Mouse (Mus musculus) liver, embryonic 11.5 days (tissue): ENCODE results near the gene Arl6ip5. TPM values are rescaled to one million over a fixed set of nuclear protein-coding genes. Genes with fewer than 3 reads are reported as not detected.

Source experiments
- ATAC-seq: fragments of 200-750 bp; cut with Nextera tagmentation; replicated peaks from 2 replicates; pipeline ENCODE4 v1.8.0; 2017; ENCODE audit warnings: moderate number of reproducible peaks, mild to moderate bottlenecking, moderate TSS enrichment, moderate library complexity; ENCODE audit not compliant: low FRiP score
- DNase-seq: peaks from one replicate; pipeline ENCODE4 v3.0.0-alpha.2; 2017; ENCODE audit warnings: low spot score
- H3K27ac ChIP-seq: fragments of 300-500 bp; sonication (generic); 2 replicates; pipeline ENCODE4 v1.5.1; 2014; ENCODE audit warnings: mild to moderate bottlenecking, low read depth, low read length, control low read depth
- H3K27me3 ChIP-seq: fragments of 300-500 bp; sonication (generic); replicated peaks from 2 replicates; pipeline ENCODE4 v1.6.1; 2014; ENCODE audit warnings: low read length, mixed read lengths; ENCODE audit not compliant: control insufficient read depth, insufficient read depth
- H3K36me3 ChIP-seq: fragments of 300-500 bp; sonication (generic); 2 replicates; pipeline ENCODE4 v1.6.1; 2014; ENCODE audit warnings: mild to moderate bottlenecking, low read length, moderate library complexity, mixed read lengths; ENCODE audit not compliant: control insufficient read depth, insufficient read depth
- H3K4me1 ChIP-seq: fragments of 300-500 bp; sonication (generic); replicated peaks from 2 replicates; pipeline ENCODE4 v1.6.1; 2014; ENCODE audit warnings: low read length, mixed read lengths; ENCODE audit not compliant: control insufficient read depth, insufficient read depth
- H3K4me2 ChIP-seq: fragments of 300-500 bp; sonication (generic); 2 replicates; pipeline ENCODE4 v1.6.1; 2014; ENCODE audit warnings: mild to moderate bottlenecking, control low read depth, moderate library complexity
- H3K4me3 ChIP-seq: fragments of 300-500 bp; sonication (generic); 2 replicates; pipeline ENCODE4 v1.5.1; 2014; ENCODE audit warnings: low read depth, low read length, control low read depth
- H3K9ac ChIP-seq: fragments of 300-500 bp; sonication (generic); 2 replicates; pipeline ENCODE4 v1.6.1; 2014; ENCODE audit warnings: low read depth, low read length, control low read depth
- H3K9me3 ChIP-seq: fragments of 300-500 bp; sonication (generic); 2 replicates; pipeline ENCODE4 v1.6.1; 2016; ENCODE audit warnings: low read length, inconsistent platforms, mixed read lengths; ENCODE audit not compliant: control insufficient read depth
- WGBS: fragments of 180-500 bp; shearing (Covaris S2); extraction: QIAGEN DNeasy Blood & Tissue Kit; methylation state at CpG from one replicate; pipeline ENCODE4 v1.1.7; 2014; 5-methylcytosine and 5-hydroxymethylcytosine counted together
- polyA plus RNA-seq: library from polyadenylated mRNA; unstranded; fragments of >200 nt; fragmentation: Nextera tagmentation; extraction: Ambion mirVana; gene quantifications from 2 replicates; pipeline ENCODE4 v1.2.1, GENCODE M21; 2014

Gene Arl6ip5
- polyA plus RNA-seq, 1 experiment from 2014 or later = 38.6 TPM

DNA sequence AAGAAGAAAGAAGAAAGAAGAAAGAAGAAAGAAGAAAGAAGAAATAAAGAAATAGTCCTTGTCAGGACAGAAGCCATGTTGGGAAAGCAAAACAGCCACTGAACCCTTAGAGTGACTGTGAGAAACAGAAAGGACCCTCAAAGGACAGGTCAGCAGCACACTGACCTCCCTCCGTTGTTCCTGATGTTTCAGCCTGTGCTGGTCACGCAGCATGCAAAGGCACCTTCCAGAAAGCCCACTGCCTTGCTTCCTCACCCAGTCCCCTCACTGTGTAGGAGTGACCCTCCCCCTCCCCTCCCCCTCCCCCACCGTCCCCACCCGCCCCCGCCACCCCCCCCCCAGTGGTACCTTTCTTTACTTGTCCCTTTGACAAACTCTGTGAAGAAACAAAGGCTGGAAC is 10.2 kb downstream of the Arl6ip5 start:
- H3K27me3 ChIP-seq = no peaks in the 10 kb centered on the region
- H3K9me3 ChIP-seq = no peaks in the 10 kb centered on the region
- H3K27ac ChIP-seq = no peak overlapping the region
- 77% methylated on average over 2 of the region's 5 CpGs for WGBS
- no peak for ATAC-seq
- H3K4me2 ChIP-seq = no peak overlapping the region
- no peak overlapping the region for H3K9ac ChIP-seq
- H3K4me3 ChIP-seq = no peak overlapping the region
- H3K36me3 ChIP-seq = no peaks in the 10 kb centered on the region; the same call in 1 of the 2 replicates
- no peak for DNase-seq
- peaks cover 28% of the 10 kb centered on the region for H3K4me1 ChIP-seq

DNA sequence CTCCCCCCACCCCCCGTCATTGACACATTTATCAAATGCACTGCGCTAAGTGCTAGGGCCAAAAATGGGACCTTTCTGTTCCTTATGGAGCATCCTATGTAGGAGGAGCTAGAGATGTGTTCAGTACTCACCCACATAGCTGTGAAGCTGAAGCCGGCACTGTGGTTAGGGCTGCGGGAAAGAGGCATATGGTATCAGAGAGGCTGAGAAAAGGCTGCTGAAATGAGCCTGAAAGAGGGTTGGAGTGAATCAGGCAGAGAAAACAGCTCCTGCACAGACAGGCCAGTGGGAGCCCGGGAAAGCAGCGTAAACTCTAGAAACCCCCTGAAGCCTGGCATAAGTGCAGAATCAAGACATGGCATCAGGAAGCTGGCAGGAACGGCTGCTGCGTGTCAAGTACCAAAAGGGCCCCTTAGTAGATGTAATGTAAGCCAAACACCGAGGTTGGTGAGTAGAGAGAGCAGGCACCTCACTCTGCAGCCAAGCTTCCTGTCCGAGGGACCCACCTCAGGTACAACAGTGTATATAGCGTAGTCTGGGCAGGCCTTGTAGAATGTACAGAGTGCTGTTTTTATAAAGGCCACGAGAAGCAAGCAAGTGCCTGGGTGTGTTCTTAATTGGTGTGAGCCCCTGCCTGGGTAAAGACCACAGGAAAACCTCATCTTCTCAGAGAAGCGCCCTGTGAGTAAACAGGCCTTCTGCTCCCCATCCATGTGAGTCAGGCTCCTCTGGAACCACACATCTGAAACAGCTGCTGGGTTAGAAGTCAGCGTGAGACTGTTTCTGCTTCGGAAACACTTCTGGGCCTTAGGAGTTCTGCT is 10.9 kb downstream of the Arl6ip5 start:
- no peak for DNase-seq
- H3K9ac ChIP-seq = no peak overlapping the region
- WGBS = 60% methylated on average over 15 of the region's 15 CpGs
- H3K9me3 ChIP-seq = no peaks in the 10 kb centered on the region
- peaks cover 32% of the 10 kb centered on the region for H3K4me1 ChIP-seq
- H3K4me2 ChIP-seq = no peak overlapping the region
- no peaks in the 10 kb centered on the region; the same call in 1 of the 2 replicates for H3K36me3 ChIP-seq
- H3K4me3 ChIP-seq = no peak overlapping the region
- ATAC-seq = no peak
- no peak overlapping the region for H3K27ac ChIP-seq
- H3K27me3 ChIP-seq = no peaks in the 10 kb centered on the region

GRCm38 (mm10) chr6:97222321-97222720 is 11.8 kb downstream of the Arl6ip5 start:
- Histone ChIP-seq H3K27me3 (no peaks in the 10 kb centered on the region), H3K36me3 (no peaks in the 10 kb centered on the region; the same call in 1 of the 2 replicates), H3K4me1 (peaks cover 32% of the 10 kb centered on the region), H3K9me3 (no peaks in the 10 kb centered on the region), H3K4me3 (no peak overlapping the region), H3K4me2 (peak overlapping the region; percentile 50), H3K27ac (no peak overlapping the region), H3K9ac (no peak overlapping the region)
- ATAC-seq (peak; percentile 47; the same call in 1 of the 2 replicates), DNase-seq (no peak)
- WGBS = 47% methylated on average over 6 of the region's 6 CpGs

DNA sequence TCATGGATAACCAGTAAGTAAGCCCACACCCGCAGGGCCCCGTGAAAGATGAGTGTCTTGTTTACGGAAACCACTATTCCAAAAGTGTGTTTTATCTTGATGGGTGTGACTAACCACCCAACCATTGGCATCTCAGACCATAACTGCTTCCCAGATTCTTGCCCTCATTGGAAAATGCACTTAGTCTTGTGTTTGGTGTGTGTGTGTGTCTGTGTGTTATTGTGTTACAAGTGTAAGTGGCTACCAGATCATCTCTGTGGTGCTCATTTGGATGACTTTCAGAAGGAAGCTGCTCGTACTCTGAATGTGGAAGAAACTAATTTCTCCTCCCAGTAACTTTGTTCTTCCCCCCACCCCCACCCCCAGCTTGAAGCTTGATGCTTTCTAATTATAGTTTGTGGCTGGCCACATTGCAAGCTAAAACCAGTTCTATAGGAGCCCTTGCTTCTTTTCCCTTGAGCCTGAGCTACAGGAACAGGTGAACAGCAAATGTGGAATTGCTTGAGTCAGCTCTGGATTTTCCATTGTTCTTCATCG is 12.5 kb downstream of the Arl6ip5 start:
- peak overlapping the region; percentile 50 for H3K4me2 ChIP-seq
- peak overlapping the region; percentile 13; the same call in 1 of the 2 replicates for H3K27ac ChIP-seq
- H3K9me3 ChIP-seq = no peaks in the 10 kb centered on the region
- H3K4me3 ChIP-seq = no peak overlapping the region
- no peak overlapping the region for H3K9ac ChIP-seq
- WGBS = 29% methylated on average over 5 of the region's 5 CpGs
- peaks cover 32% of the 10 kb centered on the region for H3K4me1 ChIP-seq
- no peak for DNase-seq
- no peak for ATAC-seq
- H3K27me3 ChIP-seq = no peaks in the 10 kb centered on the region
- no peaks in the 10 kb centered on the region; the same call in 1 of the 2 replicates for H3K36me3 ChIP-seq

DNA sequence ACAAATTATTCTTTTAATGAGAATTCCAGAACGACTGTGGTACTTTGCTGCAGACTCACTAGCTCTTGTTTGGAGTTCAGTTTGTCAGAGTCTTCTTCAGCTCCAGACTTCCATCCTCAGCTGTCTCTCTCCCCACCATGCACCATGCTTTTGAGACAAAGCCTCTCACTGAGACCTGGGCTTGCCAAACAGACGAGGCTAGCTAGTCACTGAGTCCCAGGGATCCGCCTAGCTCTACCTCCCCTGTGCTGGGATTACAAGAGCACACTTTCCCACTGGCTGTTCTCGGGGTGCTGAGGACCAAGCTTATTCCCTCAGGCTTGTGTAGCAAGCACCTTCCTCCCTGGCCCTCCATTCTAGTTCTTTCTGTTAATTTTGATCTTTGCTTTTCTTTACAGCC is 13.1 kb downstream of the Arl6ip5 start:
- H3K4me3 ChIP-seq = no peak overlapping the region
- H3K27ac ChIP-seq = no peak overlapping the region
- DNase-seq = no peak
- H3K27me3 ChIP-seq = no peaks in the 10 kb centered on the region
- no peak overlapping the region for H3K9ac ChIP-seq
- peaks cover 32% of the 10 kb centered on the region for H3K4me1 ChIP-seq
- 70% methylated on average over 4 of the region's 4 CpGs for WGBS
- 0 out of 2 replicates have a peak, but pooled peaks have one; percentile 8 for ATAC-seq
- no peak overlapping the region; the same call in 1 of the 2 replicates for H3K4me2 ChIP-seq
- H3K36me3 ChIP-seq = no peaks in the 10 kb centered on the region; the same call in 1 of the 2 replicates
- H3K9me3 ChIP-seq = no peaks in the 10 kb centered on the region

DNA sequence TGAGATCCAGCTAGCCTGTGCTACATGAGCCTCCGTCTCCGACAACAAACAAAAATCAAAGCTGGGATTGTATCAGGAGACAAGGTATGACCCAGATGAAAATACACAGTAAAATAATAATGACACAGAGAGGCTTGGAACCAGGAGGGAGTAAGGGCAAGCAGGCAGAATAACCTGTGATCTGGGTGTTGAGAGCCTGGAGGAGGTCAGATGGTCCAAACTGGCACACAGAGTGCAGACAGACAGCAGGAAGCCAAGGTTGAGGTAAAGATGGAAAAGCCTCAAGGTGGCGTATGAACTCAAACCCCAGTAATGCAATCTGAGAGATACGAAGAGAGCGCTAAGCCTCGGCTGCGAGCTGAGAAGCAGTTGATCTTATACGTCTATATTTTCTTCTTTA is 14.0 kb downstream of the Arl6ip5 start:
- H3K27me3 ChIP-seq = no peaks in the 10 kb centered on the region
- H3K4me1 ChIP-seq = peaks cover 32% of the 10 kb centered on the region
- H3K27ac ChIP-seq = no peak overlapping the region
- H3K4me2 ChIP-seq = no peak overlapping the region
- H3K9me3 ChIP-seq = no peaks in the 10 kb centered on the region
- H3K4me3 ChIP-seq = no peak overlapping the region
- peaks cover 3% of the 10 kb centered on the region; the same call in 1 of the 2 replicates for H3K36me3 ChIP-seq
- no peak for DNase-seq
- no peak for ATAC-seq
- 93% methylated on average over 8 of the region's 8 CpGs for WGBS
- H3K9ac ChIP-seq = no peak overlapping the region

DNA sequence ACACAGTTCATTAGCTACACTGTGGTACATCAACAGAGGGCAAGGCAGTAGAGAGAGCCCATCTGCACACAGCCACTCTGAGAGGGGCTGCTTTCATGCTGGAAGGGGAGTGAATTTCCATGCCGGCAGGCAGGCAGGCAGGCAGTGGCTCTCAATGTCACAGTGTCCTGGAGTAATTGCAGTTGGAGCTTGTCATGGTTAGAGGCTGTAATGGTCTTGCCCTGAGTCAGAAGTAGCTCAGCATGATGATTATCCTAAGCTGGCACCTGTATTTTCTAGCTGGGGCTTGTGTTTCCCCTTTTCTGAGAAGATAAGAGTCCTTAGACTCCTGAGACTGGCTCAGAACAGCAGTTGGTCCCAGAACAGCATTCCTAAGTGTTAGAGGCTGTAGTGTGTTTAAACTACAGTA is 15.6 kb downstream of the Arl6ip5 start:
- Histone ChIP-seq H3K9ac (no peak overlapping the region), H3K4me2 (no peak overlapping the region), H3K36me3 (peaks cover 3% of the 10 kb centered on the region; the same call in 1 of the 2 replicates), H3K27ac (no peak overlapping the region), H3K9me3 (no peaks in the 10 kb centered on the region), H3K4me3 (no peak overlapping the region), H3K4me1 (peaks cover 32% of the 10 kb centered on the region), H3K27me3 (no peaks in the 10 kb centered on the region)
- ATAC-seq (0 out of 2 replicates have a peak, but pooled peaks have one; percentile 36), DNase-seq (no peak)
- 58% methylated on average over 1 of the region's 1 CpGs for WGBS

- no peak overlapping the region for H3K4me3 ChIP-seq
- H3K27ac ChIP-seq = no peak overlapping the region
- H3K9me3 ChIP-seq = no peaks in the 10 kb centered on the region
- H3K36me3 ChIP-seq = peaks cover 4% of the 10 kb centered on the region
- peaks cover 22% of the 10 kb centered on the region for H3K4me1 ChIP-seq
- DNase-seq (no peak), ATAC-seq (no peak)
- no peaks in the 10 kb centered on the region for H3K27me3 ChIP-seq
- 93% methylated on average over 9 of the region's 9 CpGs for WGBS
- no peak overlapping the region for H3K4me2 ChIP-seq
- H3K9ac ChIP-seq = no peak overlapping the region
Measured at GRCm38 (mm10) chr6:97227067-97227847, 16.8 kb downstream of the Arl6ip5 start.
